Mouse (Mus musculus): ENCODE results near the gene Tmem80. TPM values are rescaled to one million over a fixed set of nuclear protein-coding genes. Genes with fewer than 3 reads are reported as not detected.

Gene Tmem80
- 48.5 TPM for polyA plus RNA-seq (2014; fragmentation: Illumina TruSeq; extraction: RNeasy Lipid Tissue Mini Kit (QIAGEN cat#74804); ENCODE audit: low read depth, low replicate concordance)

GRCm38 (mm10) chr7:141327469-141328372, at the start of gene Tmem80, which contains the start of gene Deaf1:
TSS of gene Tmem80 (plus strand) at chr7:141327739.
TSS of gene Deaf1 (minus strand) at chr7:141327690.

DNA sequence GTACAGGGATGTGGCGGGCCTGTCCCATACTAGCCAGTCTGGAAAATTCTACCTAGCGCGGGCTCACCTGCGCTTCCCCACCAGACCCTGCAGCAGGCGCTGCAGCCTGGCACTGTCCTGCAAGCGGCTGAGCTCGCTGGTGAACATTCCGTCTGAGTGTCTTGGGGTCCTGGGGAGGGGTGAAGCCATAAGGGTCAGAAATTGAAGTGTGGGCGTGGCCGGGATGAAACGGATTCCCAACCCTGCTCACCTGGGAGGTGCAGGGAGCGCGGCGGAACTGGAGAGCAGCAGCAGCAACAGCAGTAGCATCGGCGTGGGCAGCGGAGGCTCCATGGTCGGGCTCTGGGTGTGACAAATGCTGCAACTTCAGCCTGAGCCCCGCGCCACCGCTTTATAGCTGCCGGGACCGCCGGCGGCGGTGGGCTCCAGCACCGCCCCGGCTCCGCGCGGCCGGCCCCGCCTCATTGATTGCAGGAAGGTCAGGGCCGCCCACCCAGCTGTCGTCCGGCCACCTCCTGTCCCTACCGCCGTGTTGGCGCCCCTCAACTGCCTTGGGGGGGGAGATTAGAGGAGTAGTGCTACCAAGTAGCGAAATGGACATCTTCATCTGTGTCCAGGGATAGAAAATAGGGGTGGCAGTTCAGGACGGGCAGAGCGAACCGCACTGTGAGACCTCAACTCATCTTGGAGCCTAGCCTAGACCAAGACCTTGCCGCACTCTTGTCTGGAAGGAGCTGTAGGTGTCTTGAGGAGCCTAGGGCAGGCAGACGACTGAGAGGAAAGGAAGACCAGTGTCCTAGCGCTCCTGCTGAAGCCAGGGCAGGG, 48.6 kb upstream of the Tmem80 start, which contains the start of gene Sct:
Gene Sct (minus strand): TSS at position 368 of the 825 bp plus-strand sequence.

GRCm38 (mm10) chr7:141291921-141292582, 35.5 kb upstream of the Tmem80 start, which contains the start of gene Drd4:
TSS of gene Drd4 (plus strand) at chr7:141292006.

DNA sequence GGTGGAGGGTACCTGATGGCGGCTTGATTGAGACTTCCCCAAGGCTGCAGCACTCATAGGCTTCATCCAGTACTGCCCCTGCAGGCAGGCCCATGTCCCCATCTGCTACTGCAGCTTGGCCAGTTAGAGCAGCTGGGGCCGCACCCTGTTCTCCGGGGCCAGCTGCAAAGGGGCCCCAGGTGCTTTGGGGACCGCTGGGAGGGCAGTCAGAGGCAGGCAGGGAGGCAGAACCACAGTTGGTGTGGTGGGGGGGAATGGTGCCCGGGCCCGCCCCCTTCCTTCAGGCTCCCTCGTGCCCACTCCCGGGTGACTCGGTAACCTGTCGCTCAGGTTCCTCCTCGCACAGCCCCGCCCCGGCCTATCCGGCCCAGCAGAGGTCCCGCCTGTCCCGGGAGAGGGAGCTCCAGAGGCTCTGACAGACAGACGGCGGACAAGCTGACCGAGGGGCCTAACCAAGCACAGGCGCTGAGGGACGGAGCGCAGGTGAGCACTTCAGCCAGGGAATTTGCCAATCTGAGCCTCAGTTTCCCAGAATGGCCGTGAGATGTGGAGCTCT, 11.1 kb downstream of the Tmem80 start, which contains the start of gene Eps8l2:
Gene Eps8l2 (plus strand): TSS at position 305 of the 556 bp plus-strand sequence.

Other genes with a start within 250 kb of the Tmem80 start
- 16.8 TPM for gene Pkp3, start 249.5 kb upstream of the Tmem80 start, polyA plus RNA-seq (2014; fragmentation: Illumina TruSeq; extraction: RNeasy Lipid Tissue Mini Kit (QIAGEN cat#74804); ENCODE audit: low read depth, low replicate concordance)
- 17.6 TPM for gene Sigirr, start 227.2 kb upstream of the Tmem80 start, polyA plus RNA-seq (2014; fragmentation: Illumina TruSeq; extraction: RNeasy Lipid Tissue Mini Kit (QIAGEN cat#74804); ENCODE audit: low read depth, low replicate concordance)
- gene Ano9, start 209.9 kb upstream of the Tmem80 start, polyA plus RNA-seq (2014; fragmentation: Illumina TruSeq; extraction: RNeasy Lipid Tissue Mini Kit (QIAGEN cat#74804); ENCODE audit: low read depth, low replicate concordance), result 4.5 TPM
- gene Ptdss2, start 205.4 kb upstream of the Tmem80 start, polyA plus RNA-seq (2014; fragmentation: Illumina TruSeq; extraction: RNeasy Lipid Tissue Mini Kit (QIAGEN cat#74804); ENCODE audit: low read depth, low replicate concordance), result 39.9 TPM
- gene Rnh1, start 154.9 kb upstream of the Tmem80 start, polyA plus RNA-seq (2014; fragmentation: Illumina TruSeq; extraction: RNeasy Lipid Tissue Mini Kit (QIAGEN cat#74804); ENCODE audit: low read depth, low replicate concordance), result 180 TPM
- gene Hras, start 133.7 kb upstream of the Tmem80 start, polyA plus RNA-seq (2014; fragmentation: Illumina TruSeq; extraction: RNeasy Lipid Tissue Mini Kit (QIAGEN cat#74804); ENCODE audit: low read depth, low replicate concordance), result 49.0 TPM
- gene Lrrc56, start 133.6 kb upstream of the Tmem80 start, polyA plus RNA-seq (2014; fragmentation: Illumina TruSeq; extraction: RNeasy Lipid Tissue Mini Kit (QIAGEN cat#74804); ENCODE audit: low read depth, low replicate concordance), result 12.2 TPM
- gene Lmntd2, start 113.7 kb upstream of the Tmem80 start, polyA plus RNA-seq (2014; fragmentation: Illumina TruSeq; extraction: RNeasy Lipid Tissue Mini Kit (QIAGEN cat#74804); ENCODE audit: low read depth, low replicate concordance), result 11.3 TPM
- gene Rassf7, start 111.9 kb upstream of the Tmem80 start, polyA plus RNA-seq (2014; fragmentation: Illumina TruSeq; extraction: RNeasy Lipid Tissue Mini Kit (QIAGEN cat#74804); ENCODE audit: low read depth, low replicate concordance), result 40.8 TPM
- gene Phrf1, start 99.0 kb upstream of the Tmem80 start, polyA plus RNA-seq (2014; fragmentation: Illumina TruSeq; extraction: RNeasy Lipid Tissue Mini Kit (QIAGEN cat#74804); ENCODE audit: low read depth, low replicate concordance), result 67.3 TPM
- 29.8 TPM for gene Irf7, start 61.3 kb upstream of the Tmem80 start, polyA plus RNA-seq (2014; fragmentation: Illumina TruSeq; extraction: RNeasy Lipid Tissue Mini Kit (QIAGEN cat#74804); ENCODE audit: low read depth, low replicate concordance)
- gene Cdhr5, start 51.0 kb upstream of the Tmem80 start, polyA plus RNA-seq (2014; fragmentation: Illumina TruSeq; extraction: RNeasy Lipid Tissue Mini Kit (QIAGEN cat#74804); ENCODE audit: low read depth, low replicate concordance), result 18.4 TPM
- 3.7 TPM for gene Sct, start 48.6 kb upstream of the Tmem80 start, polyA plus RNA-seq (2014; fragmentation: Illumina TruSeq; extraction: RNeasy Lipid Tissue Mini Kit (QIAGEN cat#74804); ENCODE audit: low read depth, low replicate concordance)
- 1.7 TPM for gene Drd4, start 35.7 kb upstream of the Tmem80 start, polyA plus RNA-seq (2014; fragmentation: Illumina TruSeq; extraction: RNeasy Lipid Tissue Mini Kit (QIAGEN cat#74804); ENCODE audit: low read depth, low replicate concordance)
- gene Deaf1, start within 50 bp of the Tmem80 start, polyA plus RNA-seq (2014; fragmentation: Illumina TruSeq; extraction: RNeasy Lipid Tissue Mini Kit (QIAGEN cat#74804); ENCODE audit: low read depth, low replicate concordance), result 27.2 TPM
- gene Eps8l2, start 11.1 kb downstream of the Tmem80 start, polyA plus RNA-seq (2014; fragmentation: Illumina TruSeq; extraction: RNeasy Lipid Tissue Mini Kit (QIAGEN cat#74804); ENCODE audit: low read depth, low replicate concordance), result 16.2 TPM
- gene Taldo1, start 64.5 kb downstream of the Tmem80 start, polyA plus RNA-seq (2014; fragmentation: Illumina TruSeq; extraction: RNeasy Lipid Tissue Mini Kit (QIAGEN cat#74804); ENCODE audit: low read depth, low replicate concordance), result 268 TPM
- 49.8 TPM for gene Gatd1, start 86.4 kb downstream of the Tmem80 start, polyA plus RNA-seq (2014; fragmentation: Illumina TruSeq; extraction: RNeasy Lipid Tissue Mini Kit (QIAGEN cat#74804); ENCODE audit: low read depth, low replicate concordance)
- 0.17 TPM for gene Cend1, start 101.8 kb downstream of the Tmem80 start, polyA plus RNA-seq (2014; fragmentation: Illumina TruSeq; extraction: RNeasy Lipid Tissue Mini Kit (QIAGEN cat#74804); ENCODE audit: low read depth, low replicate concordance)
- 75.9 TPM for gene Slc25a22, start 110.2 kb downstream of the Tmem80 start, polyA plus RNA-seq (2014; fragmentation: Illumina TruSeq; extraction: RNeasy Lipid Tissue Mini Kit (QIAGEN cat#74804); ENCODE audit: low read depth, low replicate concordance)
- 4.1 TPM for gene Pidd1, start 116.3 kb downstream of the Tmem80 start, polyA plus RNA-seq (2014; fragmentation: Illumina TruSeq; extraction: RNeasy Lipid Tissue Mini Kit (QIAGEN cat#74804); ENCODE audit: low read depth, low replicate concordance)
- 1,068 TPM for gene Rplp2, start 119.6 kb downstream of the Tmem80 start, polyA plus RNA-seq (2014; fragmentation: Illumina TruSeq; extraction: RNeasy Lipid Tissue Mini Kit (QIAGEN cat#74804); ENCODE audit: low read depth, low replicate concordance)
- 949 TPM for gene Pnpla2, start 127.5 kb downstream of the Tmem80 start, polyA plus RNA-seq (2014; fragmentation: Illumina TruSeq; extraction: RNeasy Lipid Tissue Mini Kit (QIAGEN cat#74804); ENCODE audit: low read depth, low replicate concordance)
- gene Cracr2b, start 133.4 kb downstream of the Tmem80 start, polyA plus RNA-seq (2014; fragmentation: Illumina TruSeq; extraction: RNeasy Lipid Tissue Mini Kit (QIAGEN cat#74804); ENCODE audit: low read depth, low replicate concordance), result 58.5 TPM
- gene Cd151, start 139.7 kb downstream of the Tmem80 start, polyA plus RNA-seq (2014; fragmentation: Illumina TruSeq; extraction: RNeasy Lipid Tissue Mini Kit (QIAGEN cat#74804); ENCODE audit: low read depth, low replicate concordance), result 308 TPM
- 42.2 TPM for gene Polr2l, start 147.4 kb downstream of the Tmem80 start, polyA plus RNA-seq (2014; fragmentation: Illumina TruSeq; extraction: RNeasy Lipid Tissue Mini Kit (QIAGEN cat#74804); ENCODE audit: low read depth, low replicate concordance)
- 49.5 TPM for gene Tspan4, start 147.5 kb downstream of the Tmem80 start, polyA plus RNA-seq (2014; fragmentation: Illumina TruSeq; extraction: RNeasy Lipid Tissue Mini Kit (QIAGEN cat#74804); ENCODE audit: low read depth, low replicate concordance)
- gene Chid1, start 212.1 kb downstream of the Tmem80 start, polyA plus RNA-seq (2014; fragmentation: Illumina TruSeq; extraction: RNeasy Lipid Tissue Mini Kit (QIAGEN cat#74804); ENCODE audit: low read depth, low replicate concordance), result 90.3 TPM
- 55.6 TPM for gene Ap2a2, start 234.4 kb downstream of the Tmem80 start, polyA plus RNA-seq (2014; fragmentation: Illumina TruSeq; extraction: RNeasy Lipid Tissue Mini Kit (QIAGEN cat#74804); ENCODE audit: low read depth, low replicate concordance)